Mouse (Mus musculus) small intestine, adult 2 months (tissue): ENCODE results near the gene Tex19.2.

ENCODE experiments used
- CTCF ChIP-seq: fragments of 200-500 bp; IDR thresholded peaks from 2 replicates; pipeline ENCODE4 v1.5.1; 2012; ENCODE audit warnings: low read depth, mild to moderate bottlenecking, control low read depth, inconsistent platforms, low read length, moderate library complexity, mixed read lengths; ENCODE audit not compliant: insufficient replicate concordance, insufficient read length; ENCODE audit errors: extremely low read depth
- POLR2A ChIP-seq: fragments of 200-500 bp; IDR thresholded peaks from 2 replicates; pipeline ENCODE4 v1.6.1; 2012; ENCODE audit warnings: low read depth, mild to moderate bottlenecking, control low read depth, inconsistent platforms, low read length, moderate library complexity

- TF ChIP-seq CTCF (no peak), POLR2A (no peak)
These were observed 45.3 kb upstream of the Tex19.2 start for GRCm38 (mm10) chr11:121163751-121164150.
